Mouse (Mus musculus): ENCODE measurements around the gene Akr1b8. TPM values are rescaled to one million over a fixed set of nuclear protein-coding genes. Genes with fewer than 3 reads are reported as not detected.
"Not testable (repeated sequence)": the region's sequence is repeated elsewhere in the genome, so short reads cannot be mapped to it uniquely, and the experiment has no call there.

Gene Akr1b8
- polyA plus RNA-seq, 1 experiment, result 53.5 TPM

DNA sequence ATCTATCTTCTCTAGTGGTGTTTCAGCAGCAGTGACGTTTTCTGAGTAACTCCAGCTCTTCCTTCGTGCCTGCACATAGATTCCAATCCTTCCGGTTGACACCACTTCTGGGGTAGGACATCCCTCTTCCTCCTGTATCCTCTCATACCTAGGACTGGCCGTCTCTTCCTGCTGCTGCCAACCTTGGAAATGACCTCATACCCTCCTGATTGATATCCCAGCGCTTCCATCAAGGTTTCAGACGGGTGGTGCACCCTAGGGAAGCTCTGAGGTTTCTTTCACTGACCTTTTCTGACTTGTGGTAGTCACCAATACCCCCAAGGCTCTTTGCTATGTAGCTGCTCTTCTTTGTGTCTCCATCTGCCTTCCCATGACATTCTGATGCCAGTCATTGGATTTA, 44.5 kb downstream of the Akr1b8 start:
- no peak overlapping the region for H3K4me3 ChIP-seq (ENCODE audit: insufficient read depth, low read length)
- H3K4me1 ChIP-seq (ENCODE audit: control insufficient read depth, insufficient read depth, low read length), result no peaks in the 10 kb centered on the region
- no peak overlapping the region for H3K27ac ChIP-seq (ENCODE audit: insufficient read depth, low read length)
- TF ChIP-seq POLR2A (IDR thresholded peaks at IDR 0.05; ENCODE audit: low read depth, low read length), result no peak
- TF ChIP-seq CTCF (IDR thresholded peaks at IDR 0.05; ENCODE audit: borderline replicate concordance, insufficient read depth, low read length), result no peak

DNA sequence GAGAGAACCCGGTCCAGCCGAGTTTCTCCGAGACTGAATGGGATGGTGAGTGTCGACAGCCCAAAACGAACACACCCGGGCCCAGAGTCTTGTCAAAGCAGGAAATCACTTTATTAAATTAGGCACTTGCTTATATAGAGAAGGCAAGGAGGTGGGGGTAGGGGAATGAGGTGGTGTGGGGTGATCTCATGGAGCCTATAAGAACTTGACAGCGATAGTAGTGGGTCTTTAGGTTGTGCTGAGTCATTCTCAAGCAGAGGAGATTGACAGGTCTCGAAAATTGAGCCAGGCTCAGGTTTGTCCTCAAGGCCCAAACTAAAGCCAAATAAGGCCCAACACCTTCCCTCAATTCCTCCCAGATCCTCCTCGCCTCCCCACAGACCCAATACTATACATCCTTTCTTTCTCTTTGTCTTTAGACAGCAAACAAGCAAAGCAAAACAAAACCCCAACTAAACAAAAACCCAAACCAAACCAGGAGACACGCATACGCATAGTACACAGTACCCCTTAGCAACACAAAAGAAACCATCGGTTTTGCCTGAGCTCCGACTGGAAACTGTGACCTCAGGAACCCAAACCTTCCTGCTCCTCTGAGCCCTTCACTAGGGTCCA, 45.8 kb downstream of the Akr1b8 start:
- H3K4me1 ChIP-seq (ENCODE audit: control insufficient read depth, insufficient read depth, low read length), result no peaks in the 10 kb centered on the region
- H3K4me3 ChIP-seq (ENCODE audit: insufficient read depth, low read length), result no peak overlapping the region
- H3K27ac ChIP-seq (ENCODE audit: insufficient read depth, low read length), result no peak overlapping the region
- TF ChIP-seq CTCF (IDR thresholded peaks at IDR 0.05; ENCODE audit: borderline replicate concordance, insufficient read depth, low read length) (no peak), POLR2A (IDR thresholded peaks at IDR 0.05; ENCODE audit: low read depth, low read length) (no peak)

DNA sequence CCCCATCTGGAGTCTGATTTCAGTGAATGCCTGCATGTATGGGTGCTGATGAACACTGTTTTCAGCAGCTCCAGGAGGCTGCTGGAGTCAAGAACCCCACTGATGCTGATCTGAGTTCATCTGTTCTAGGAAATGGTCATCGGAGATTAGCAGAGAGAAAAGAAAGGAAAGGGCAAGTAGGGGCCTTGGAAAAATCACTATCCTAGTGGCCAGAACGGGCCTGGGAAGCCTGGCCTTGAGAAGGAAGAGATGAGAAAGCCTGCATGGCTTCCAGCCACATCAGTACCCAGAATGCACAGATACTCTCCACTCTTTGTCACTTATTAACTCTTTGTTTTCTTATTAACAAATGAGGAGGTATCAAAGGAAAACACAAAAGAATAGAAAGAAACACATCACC, 46.8 kb downstream of the Akr1b8 start:
- no peak overlapping the region for H3K27ac ChIP-seq (ENCODE audit: insufficient read depth, low read length)
- TF ChIP-seq POLR2A (IDR thresholded peaks at IDR 0.05; ENCODE audit: low read depth, low read length), result no peak
- no peak overlapping the region for H3K4me3 ChIP-seq (ENCODE audit: insufficient read depth, low read length)
- H3K4me1 ChIP-seq (ENCODE audit: control insufficient read depth, insufficient read depth, low read length), result no peaks in the 10 kb centered on the region

DNA sequence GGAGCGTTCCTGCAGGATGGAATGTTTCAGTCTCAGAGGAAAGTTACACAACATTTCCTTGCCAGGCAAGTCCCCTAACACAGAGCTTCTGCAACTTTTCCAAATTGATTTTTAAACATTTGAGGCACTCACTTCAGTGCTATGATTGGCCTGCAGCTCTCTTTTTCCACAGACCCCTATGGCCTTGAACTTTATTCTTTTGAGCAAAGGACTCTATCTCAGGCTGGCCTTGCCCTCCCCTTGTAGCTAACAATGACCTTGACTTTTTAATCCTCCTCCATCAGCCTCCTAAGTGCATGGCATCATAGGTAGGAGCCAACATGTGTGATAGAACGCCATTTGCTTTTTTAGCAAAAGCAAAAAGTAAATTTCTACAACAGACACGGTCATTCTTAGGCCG, 52.8 kb downstream of the Akr1b8 start:
- no peak overlapping the region for H3K27ac ChIP-seq (ENCODE audit: insufficient read depth, low read length)
- H3K4me1 ChIP-seq (ENCODE audit: control insufficient read depth, insufficient read depth, low read length), result no peaks in the 10 kb centered on the region
- TF ChIP-seq CTCF (IDR thresholded peaks at IDR 0.05; ENCODE audit: borderline replicate concordance, insufficient read depth, low read length) (no peak), POLR2A (IDR thresholded peaks at IDR 0.05; ENCODE audit: low read depth, low read length) (no peak)
- H3K4me3 ChIP-seq (ENCODE audit: insufficient read depth, low read length), result no peak overlapping the region

DNA sequence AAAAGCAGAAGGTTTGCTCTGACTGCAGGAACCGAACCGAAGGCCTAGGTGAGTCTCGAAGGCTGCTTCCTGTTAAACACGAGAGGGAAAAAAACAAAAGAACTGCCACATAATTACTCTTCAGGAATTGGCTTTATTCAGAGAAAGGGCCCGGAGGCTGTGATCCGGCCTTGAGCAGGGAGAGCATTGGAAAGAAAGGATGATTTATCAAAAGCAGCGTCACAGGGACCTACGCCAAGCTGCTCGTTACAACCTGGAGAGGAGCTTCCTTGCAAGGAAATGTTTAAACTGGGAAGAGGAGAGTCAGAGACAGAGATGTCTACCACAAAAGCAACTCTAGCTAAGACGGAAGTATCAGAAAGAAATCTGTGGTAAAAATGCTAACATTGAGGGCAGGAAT, 53.5 kb downstream of the Akr1b8 start:
- no peak overlapping the region for H3K4me3 ChIP-seq (ENCODE audit: insufficient read depth, low read length)
- TF ChIP-seq CTCF (IDR thresholded peaks at IDR 0.05; ENCODE audit: borderline replicate concordance, insufficient read depth, low read length), result no peak
- no peak for TF ChIP-seq POLR2A (IDR thresholded peaks at IDR 0.05; ENCODE audit: low read depth, low read length)
- H3K27ac ChIP-seq (ENCODE audit: insufficient read depth, low read length), result no peak overlapping the region
- H3K4me1 ChIP-seq (ENCODE audit: control insufficient read depth, insufficient read depth, low read length), result no peaks in the 10 kb centered on the region

DNA sequence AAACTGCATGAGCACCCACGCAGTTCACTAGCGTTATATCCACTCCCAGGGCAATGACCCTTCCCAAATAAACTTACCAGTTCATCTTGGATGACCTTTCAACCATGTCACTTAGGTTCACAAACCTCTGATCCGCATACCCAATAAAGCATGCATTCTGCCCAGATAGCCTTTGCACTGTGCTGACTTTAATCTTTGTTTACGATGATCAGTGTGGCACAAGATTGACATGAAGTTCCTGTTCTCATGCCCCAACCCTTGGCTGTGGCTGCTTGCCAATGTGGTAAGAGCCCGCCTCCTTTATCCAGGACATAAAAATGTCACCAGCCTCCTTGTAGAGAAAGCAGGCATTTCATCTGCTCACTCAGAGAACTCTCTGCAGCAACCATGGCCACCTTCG, 58.1 kb downstream of the Akr1b8 start, which contains the start of gene Akr1b7:
Gene Akr1b7 (plus strand): TSS at position 312 of the 400 bp plus-strand sequence.
- no peak within 1 kb of the TSS for H3K27ac ChIP-seq (ENCODE audit: insufficient read depth, low read length)
- TF ChIP-seq CTCF (IDR thresholded peaks at IDR 0.05; ENCODE audit: borderline replicate concordance, insufficient read depth, low read length) (no peak), POLR2A (IDR thresholded peaks at IDR 0.05; ENCODE audit: low read depth, low read length) (no peak)
- H3K4me3 ChIP-seq (ENCODE audit: insufficient read depth, low read length), result no peak within 1 kb of the TSS
- no peaks in the 10 kb centered on the region for H3K4me1 ChIP-seq (ENCODE audit: control insufficient read depth, insufficient read depth, low read length)

DNA sequence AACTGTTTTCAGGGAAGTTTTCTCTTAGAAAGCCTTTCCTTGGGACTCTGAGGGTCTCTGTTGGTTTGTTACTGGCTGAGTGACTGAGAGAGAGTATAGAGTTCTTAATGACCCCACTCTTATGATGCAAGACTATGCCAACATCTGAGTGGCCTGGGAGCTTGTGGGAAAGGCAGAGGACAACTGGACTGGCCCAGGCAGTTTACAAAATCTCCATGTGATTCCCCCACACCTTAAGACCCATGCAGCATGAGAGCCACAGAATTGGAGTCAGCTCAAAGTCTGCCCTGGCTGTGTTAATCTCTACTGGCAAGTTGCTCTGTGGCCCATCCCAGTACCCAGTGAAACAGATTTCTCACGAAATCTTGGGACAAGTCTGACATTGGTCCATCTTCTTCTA, 58.8 kb downstream of the Akr1b8 start:
- no peak for TF ChIP-seq POLR2A (IDR thresholded peaks at IDR 0.05; ENCODE audit: low read depth, low read length)
- H3K4me1 ChIP-seq (ENCODE audit: control insufficient read depth, insufficient read depth, low read length), result no peaks in the 10 kb centered on the region
- H3K4me3 ChIP-seq (ENCODE audit: insufficient read depth, low read length), result no peak overlapping the region
- H3K27ac ChIP-seq (ENCODE audit: insufficient read depth, low read length), result no peak overlapping the region

DNA sequence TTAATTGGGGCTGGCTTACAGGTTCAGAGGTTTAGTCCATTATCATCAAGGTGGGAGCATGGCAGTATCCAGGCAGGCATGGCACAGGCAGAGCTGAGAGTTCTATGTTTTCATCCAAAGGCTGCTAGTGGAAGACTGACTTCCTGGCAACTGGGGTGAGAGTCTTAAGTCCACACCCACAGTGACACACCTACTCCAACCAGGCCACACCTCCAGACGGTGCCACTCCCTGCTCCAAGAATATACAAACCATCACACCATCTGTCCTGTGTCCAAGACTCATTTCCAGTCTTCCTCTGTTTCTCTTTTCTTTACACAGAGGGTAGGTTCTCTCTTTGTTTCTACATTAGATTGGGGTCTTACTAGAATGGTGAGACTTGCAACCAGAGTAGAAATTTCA, 59.5 kb downstream of the Akr1b8 start:
- H3K4me3 ChIP-seq (ENCODE audit: insufficient read depth, low read length); H3K27ac ChIP-seq (ENCODE audit: insufficient read depth, low read length); H3K4me1 ChIP-seq (ENCODE audit: control insufficient read depth, insufficient read depth, low read length): not testable (repeated sequence)

DNA sequence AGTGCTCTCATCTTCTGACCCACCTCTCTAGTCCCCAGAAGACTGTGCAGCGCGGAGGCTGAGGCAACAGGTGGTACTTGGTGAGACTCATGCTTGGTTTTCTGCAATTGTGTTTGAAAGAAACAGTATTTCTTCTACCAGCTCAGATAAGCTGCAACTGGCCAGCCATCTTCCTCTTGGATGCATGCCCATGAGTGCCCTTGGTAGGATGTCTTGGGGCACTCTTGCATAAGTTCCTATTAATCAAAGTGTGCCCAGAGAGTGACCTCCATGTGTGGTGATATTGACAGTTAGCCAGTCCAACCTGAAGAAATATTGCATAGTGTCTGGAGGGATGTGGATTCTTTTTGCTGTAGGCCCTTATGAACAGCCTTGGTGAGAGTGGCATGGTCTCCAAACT, 62.6 kb downstream of the Akr1b8 start:
- H3K4me1 ChIP-seq (ENCODE audit: control insufficient read depth, insufficient read depth, low read length), result no peaks in the 10 kb centered on the region
- H3K27ac ChIP-seq (ENCODE audit: insufficient read depth, low read length), result no peak overlapping the region
- TF ChIP-seq POLR2A (IDR thresholded peaks at IDR 0.05; ENCODE audit: low read depth, low read length) (no peak), CTCF (IDR thresholded peaks at IDR 0.05; ENCODE audit: borderline replicate concordance, insufficient read depth, low read length) (no peak)
- H3K4me3 ChIP-seq (ENCODE audit: insufficient read depth, low read length), result no peak overlapping the region

Other genes with a start within 250 kb of the Akr1b8 start
- 51.3 and 55.4 TPM in 2 replicates for gene Slc35b4, start 177.0 kb upstream of the Akr1b8 start, polyA plus RNA-seq (2011; ENCODE audit: insufficient read length, low read depth, missing spikeins)
- gene Akr1b3, start 36.6 kb upstream of the Akr1b8 start, polyA plus RNA-seq (2011; ENCODE audit: insufficient read length, low read depth, missing spikeins), result 99.7 and 105 TPM in 2 replicates
- gene Akr1b10, start 30.1 kb downstream of the Akr1b8 start, polyA plus RNA-seq (2011; ENCODE audit: insufficient read length, low read depth, missing spikeins), result 19.9 and 27.7 TPM in 2 replicates
- not detected in 2 replicates for gene Akr1b7, start 58.2 kb downstream of the Akr1b8 start, polyA plus RNA-seq (2011; ENCODE audit: insufficient read length, low read depth, missing spikeins)
- 36.7 and 40.9 TPM in 2 replicates for gene Bpgm, start 122.1 kb downstream of the Akr1b8 start, polyA plus RNA-seq (2011; ENCODE audit: insufficient read length, low read depth, missing spikeins)
- gene Cald1, start 244.4 kb downstream of the Akr1b8 start, polyA plus RNA-seq (2011; ENCODE audit: insufficient read length, low read depth, missing spikeins), result 1,420 and 1,765 TPM in 2 replicates

Measured in embryonic fibroblast, embryonic 13.5 days (primary cell).